Mouse (Mus musculus): Measurements from ENCODE around the gene Tnnt1. TPM values are rescaled to one million over a fixed set of nuclear protein-coding genes. Genes with fewer than 3 reads are reported as not detected.

Tnnt1 gene
- polyA plus RNA-seq, 1 experiment from 2014 or later, result 4.0 TPM

DNA sequence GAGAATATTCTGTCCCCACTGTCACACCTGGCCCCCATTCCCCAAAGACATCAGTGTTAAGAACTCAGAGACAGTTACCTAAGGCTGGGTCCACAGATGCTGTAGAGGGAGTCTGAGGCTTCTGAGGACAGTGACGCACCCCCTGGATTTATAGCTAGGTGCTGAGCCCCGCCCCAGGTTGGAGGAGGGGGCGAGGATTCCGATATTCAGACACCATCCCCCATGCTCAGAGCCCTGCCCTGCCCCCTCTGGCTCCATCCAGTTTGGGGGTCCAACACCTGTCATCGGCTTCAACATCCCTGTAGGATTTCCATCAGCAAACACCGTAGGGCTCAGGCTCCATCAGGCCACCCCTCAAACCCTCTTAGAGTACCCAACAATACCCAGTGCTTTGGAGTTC is 329 bp downstream of the Tnnt1 start:
- no peak overlapping the region for H3K4me3 ChIP-seq
- ATAC-seq (ENCODE audit: low FRiP score, low read depth), result no peak
- H3K9me3 ChIP-seq, result no peaks in the 10 kb centered on the region
- peaks cover 7% of the 10 kb centered on the region for H3K27me3 ChIP-seq
- H3K4me1 ChIP-seq (replicated peaks), result peaks cover 3% of the 10 kb centered on the region
- 68% methylated on average over 6 of the region's 6 CpGs for WGBS
- H3K36me3 ChIP-seq, result no peaks in the 10 kb centered on the region
- H3K4me2 ChIP-seq, result no peak overlapping the region
- H3K27ac ChIP-seq (replicated peaks), result no peak overlapping the region
- no peak overlapping the region for H3K9ac ChIP-seq

DNA sequence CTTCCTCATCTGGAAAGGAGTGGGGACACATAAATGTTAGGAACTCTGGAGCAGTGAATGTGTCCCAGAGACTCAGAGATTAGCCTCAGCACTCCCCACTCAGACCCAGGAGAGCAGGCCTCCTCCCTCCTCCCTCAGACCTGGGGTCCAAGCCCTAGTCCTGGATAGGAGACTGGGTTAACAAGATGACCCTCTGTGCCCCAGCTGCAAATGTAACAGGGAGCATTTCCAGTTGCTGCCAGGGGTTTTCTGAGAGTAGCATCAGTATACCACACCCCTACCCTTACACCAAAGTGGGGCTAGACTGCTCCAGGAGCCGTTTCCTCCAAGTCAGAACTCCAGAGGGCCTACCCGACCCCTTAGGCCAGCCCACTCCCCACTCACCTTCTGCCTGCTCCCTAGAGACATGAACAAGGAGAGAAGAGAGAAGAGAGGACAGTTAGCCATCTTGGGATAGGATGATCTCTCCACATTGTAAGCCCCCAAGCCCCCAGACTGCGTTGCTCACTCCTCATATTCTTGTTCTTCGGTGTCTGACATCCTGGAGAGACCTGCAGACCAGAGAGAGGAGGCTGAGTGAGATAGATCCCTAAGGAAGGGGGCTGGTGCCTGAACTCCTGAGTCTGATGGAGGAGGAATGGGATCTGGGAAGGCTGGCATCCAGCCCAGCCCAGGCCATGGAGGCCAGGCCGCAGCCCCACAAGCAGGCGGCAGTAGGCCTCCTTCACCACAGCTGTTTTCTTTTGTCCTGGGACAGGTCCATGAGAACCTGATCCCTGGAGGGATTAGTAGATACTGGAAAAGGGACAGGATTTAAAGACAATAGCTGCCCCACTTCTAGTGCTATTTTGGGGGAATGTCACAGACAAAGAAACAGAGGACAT is 2.1 kb downstream of the Tnnt1 start:
- no peak; the same call in 1 of the 2 replicates for ATAC-seq (ENCODE audit: low FRiP score, low read depth)

DNA sequence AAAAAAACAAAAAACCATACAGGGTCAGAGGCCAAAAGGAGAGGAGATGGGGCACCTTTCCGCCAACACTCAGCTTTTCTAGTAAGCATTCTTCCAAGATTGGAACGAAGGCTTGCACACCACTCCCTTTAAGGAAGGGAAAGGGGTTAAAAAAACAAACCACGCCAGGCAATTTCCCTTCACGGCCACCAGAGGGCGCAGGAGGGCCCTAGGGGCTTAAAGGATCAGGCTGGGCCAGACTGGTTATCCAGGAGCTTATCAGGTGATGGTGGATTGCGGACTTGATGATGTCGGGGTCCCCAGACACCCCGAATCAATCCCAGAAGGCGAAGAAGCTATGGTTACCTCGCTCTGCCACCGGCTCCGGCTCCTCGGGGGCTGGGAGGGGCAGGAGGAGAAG is 2.9 kb downstream of the Tnnt1 start:
- Histone ChIP-seq H3K4me3 (no peak overlapping the region), H3K36me3 (no peaks in the 10 kb centered on the region), H3K9me3 (no peaks in the 10 kb centered on the region), H3K4me2 (no peak overlapping the region), H3K27ac (replicated peaks) (no peak overlapping the region), H3K9ac (no peak overlapping the region), H3K27me3 (0 out of 2 replicates have a peak, but pooled peaks cover 5% of the 10 kb centered on the region), H3K4me1 (replicated peaks) (no peaks in the 10 kb centered on the region)
- ATAC-seq (ENCODE audit: low FRiP score, low read depth), result no peak
- 31% methylated on average over 13 of the region's 13 CpGs for WGBS

More for the DNA sequence above, 2.1 kb downstream of the Tnnt1 start:
- Histone ChIP-seq H3K4me1 (replicated peaks) (no peaks in the 10 kb centered on the region), H3K9me3 (no peaks in the 10 kb centered on the region), H3K36me3 (no peaks in the 10 kb centered on the region), H3K9ac (no peak overlapping the region), H3K27me3 (no peaks in the 10 kb centered on the region), H3K27ac (replicated peaks) (no peak overlapping the region), H3K4me3 (no peak overlapping the region), H3K4me2 (no peak overlapping the region)
- 58% methylated on average over 6 of the region's 6 CpGs for WGBS

DNA sequence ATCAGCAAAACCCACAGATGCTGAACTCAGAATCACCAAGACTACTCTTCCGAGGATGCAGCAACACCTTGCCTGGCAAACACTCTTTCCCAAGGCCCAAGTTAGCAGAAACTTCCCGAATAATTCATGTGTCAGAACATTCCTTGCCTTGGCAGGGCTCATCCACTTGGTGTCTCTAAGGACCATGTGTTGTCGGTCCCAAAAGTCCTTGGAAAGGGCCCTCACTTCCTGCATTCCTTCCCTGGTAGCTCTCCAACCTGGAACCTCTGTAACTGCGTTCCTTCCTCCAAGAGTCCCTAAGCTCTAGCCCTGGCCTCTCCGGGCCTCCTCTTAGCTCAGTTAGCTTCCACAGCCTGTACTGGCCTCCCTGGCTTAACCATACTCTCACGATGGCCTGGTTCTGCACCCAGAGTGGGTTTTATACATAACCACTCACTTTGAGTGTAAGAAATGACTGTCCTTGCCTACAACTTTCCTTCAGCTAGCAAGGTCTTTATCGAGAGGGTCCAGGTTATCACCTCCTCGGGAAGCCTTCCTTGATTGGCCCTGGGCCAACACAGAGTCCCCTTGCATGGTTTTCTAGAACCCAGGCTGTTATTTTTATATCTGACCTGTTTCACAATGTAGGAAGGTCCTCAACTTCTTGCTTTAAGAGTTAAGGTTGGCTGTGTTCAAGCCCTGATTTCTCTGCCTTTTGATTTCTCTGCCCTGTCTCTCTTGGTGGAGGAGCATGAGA is 4.5 kb downstream of the Tnnt1 start:
- Histone ChIP-seq H3K9ac (no peak overlapping the region), H3K27ac (replicated peaks) (no peak overlapping the region), H3K4me1 (replicated peaks) (no peaks in the 10 kb centered on the region), H3K36me3 (no peaks in the 10 kb centered on the region), H3K27me3 (0 out of 2 replicates have a peak, but pooled peaks cover 5% of the 10 kb centered on the region), H3K4me3 (no peak overlapping the region), H3K4me2 (no peak overlapping the region), H3K9me3 (no peaks in the 10 kb centered on the region)
- no peak for ATAC-seq (ENCODE audit: low FRiP score, low read depth)
- 78% methylated on average over 8 of the region's 8 CpGs for WGBS

DNA sequence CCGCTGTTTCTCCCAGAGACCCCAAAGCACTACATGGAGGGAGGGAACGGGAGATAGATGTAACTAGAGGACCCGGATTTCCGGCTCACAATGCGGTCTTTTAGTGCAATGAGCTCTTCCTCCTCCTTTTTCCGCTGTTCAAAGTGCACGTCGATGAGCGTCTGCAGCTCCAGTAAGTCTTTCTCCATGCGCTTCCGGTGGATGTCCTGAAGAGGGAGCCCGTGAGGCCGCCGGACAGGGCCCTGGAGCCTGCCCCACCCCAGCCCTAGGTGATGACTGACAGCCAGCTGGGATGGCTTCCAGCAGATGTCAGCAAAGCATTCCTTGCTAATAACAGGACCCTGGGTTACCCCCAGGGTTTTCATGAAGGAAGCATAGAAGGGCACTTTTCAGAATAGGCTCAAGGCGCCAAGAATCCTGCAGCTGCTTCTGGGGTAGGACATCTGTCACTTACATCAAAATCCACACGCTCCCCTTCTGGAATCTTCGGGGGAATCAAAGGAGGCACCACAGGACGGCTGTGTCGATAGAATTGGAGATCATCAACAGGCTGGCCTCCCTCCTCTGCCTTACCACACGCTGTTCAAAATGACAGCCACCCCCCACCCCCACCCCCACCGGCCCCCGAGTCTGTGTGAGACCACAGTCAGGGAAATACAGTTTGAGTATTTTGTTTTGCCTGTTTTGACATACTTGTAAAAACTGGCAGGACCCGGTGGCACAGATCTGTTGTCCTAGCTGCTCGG is 6.1 kb downstream of the Tnnt1 start:
- H3K4me1 ChIP-seq (replicated peaks), result no peaks in the 10 kb centered on the region
- H3K4me2 ChIP-seq, result peak overlapping the region; percentile 20
- WGBS, result 13% methylated on average over 24 of the region's 24 CpGs
- 0 out of 2 replicates have a peak, but pooled peaks cover 5% of the 10 kb centered on the region for H3K27me3 ChIP-seq
- no peak overlapping the region for H3K4me3 ChIP-seq
- no peak overlapping the region for H3K9ac ChIP-seq
- H3K36me3 ChIP-seq, result no peaks in the 10 kb centered on the region
- peak; percentile 44 for ATAC-seq (ENCODE audit: low FRiP score, low read depth)
- H3K27ac ChIP-seq (replicated peaks), result no peak overlapping the region
- H3K9me3 ChIP-seq, result no peaks in the 10 kb centered on the region

DNA sequence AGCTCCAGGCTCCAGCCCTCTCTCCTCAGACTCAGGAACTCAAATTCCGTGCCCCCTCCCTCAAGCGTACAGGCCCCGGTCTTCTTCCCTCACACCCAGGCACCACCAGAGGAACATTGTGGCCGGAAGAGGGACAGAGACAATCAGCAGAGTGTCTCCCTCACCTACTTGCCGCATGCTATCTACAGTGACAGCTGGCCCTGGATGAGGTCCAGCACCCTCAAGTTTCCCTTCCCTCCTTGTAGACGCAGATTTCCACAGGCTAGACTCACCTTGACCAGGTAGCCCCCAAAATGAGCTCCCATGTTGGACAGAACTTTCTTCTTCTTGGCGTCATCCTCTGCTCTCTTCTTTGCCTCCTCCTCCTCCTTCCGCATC is 7.5 kb downstream of the Tnnt1 start:
- ATAC-seq (ENCODE audit: low FRiP score, low read depth), result no peak
- H3K4me3 ChIP-seq, result no peak overlapping the region
- H3K4me2 ChIP-seq, result no peak overlapping the region
- H3K27ac ChIP-seq (replicated peaks), result no peak overlapping the region
- H3K4me1 ChIP-seq (replicated peaks), result no peaks in the 10 kb centered on the region
- H3K9ac ChIP-seq, result no peak overlapping the region
- no peaks in the 10 kb centered on the region for H3K9me3 ChIP-seq
- WGBS, result 91% methylated on average over 8 of the region's 8 CpGs
- H3K27me3 ChIP-seq, result 0 out of 2 replicates have a peak, but pooled peaks cover 5% of the 10 kb centered on the region
- no peaks in the 10 kb centered on the region for H3K36me3 ChIP-seq

DNA sequence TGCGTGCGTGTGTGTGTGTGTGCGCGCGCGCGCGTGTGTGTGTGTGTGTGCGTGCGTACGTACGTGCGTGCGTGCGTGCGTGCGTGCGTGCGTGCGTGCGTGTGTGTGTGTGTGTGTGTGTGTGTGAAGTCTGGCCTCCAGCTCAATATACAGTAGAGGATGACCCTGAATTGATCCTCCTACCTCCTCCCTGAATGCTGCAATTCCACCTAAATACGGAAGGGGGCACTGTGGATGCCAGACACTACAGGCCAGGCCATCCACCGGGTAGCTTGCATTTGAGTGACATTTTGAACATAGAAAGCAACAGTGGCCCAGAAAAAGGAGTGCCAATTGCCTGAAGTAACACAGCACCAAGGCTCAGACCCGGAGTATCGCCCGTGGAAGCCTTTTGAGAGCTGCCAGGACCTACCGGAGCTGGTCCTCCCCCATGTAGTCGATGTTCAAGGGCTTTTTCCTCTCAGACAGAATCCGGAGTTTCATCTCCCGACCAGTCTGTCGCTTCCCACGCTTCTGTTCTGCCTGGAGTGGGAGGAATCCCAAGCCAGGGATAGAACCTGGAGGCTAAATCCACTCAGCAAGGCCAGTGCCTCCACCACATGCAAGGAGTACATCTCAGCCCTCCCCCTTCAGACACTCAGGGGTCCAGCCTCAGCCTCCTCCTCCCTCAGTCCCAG is 8.0 kb downstream of the Tnnt1 start:
- Histone ChIP-seq H3K4me2 (no peak overlapping the region), H3K9me3 (no peaks in the 10 kb centered on the region), H3K4me1 (replicated peaks) (no peaks in the 10 kb centered on the region), H3K4me3 (no peak overlapping the region), H3K27ac (replicated peaks) (no peak overlapping the region), H3K27me3 (0 out of 2 replicates have a peak, but pooled peaks cover 5% of the 10 kb centered on the region), H3K36me3 (no peaks in the 10 kb centered on the region), H3K9ac (no peak overlapping the region)
- no peak for ATAC-seq (ENCODE audit: low FRiP score, low read depth)
- WGBS, result 68% methylated on average over 32 of the region's 32 CpGs

DNA sequence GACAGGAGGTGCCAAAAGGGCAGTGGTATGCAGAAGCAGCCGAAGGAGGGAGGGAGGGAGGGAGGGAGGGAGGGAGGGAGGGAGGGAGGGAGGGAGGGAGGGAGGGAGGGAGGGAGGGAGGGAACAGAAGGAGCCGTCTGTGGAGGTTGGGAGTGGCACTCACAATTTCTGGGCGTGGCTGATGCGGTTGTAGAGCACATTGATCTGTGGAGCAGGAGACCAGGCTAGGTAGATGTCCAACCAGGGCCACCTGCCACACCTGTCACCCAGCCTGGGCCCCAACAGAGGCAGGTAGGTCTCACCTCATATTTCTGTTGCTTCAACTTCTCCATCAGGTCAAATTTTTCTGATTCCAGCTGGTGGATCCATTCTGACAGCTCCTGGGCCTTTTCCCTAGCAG is 9.0 kb downstream of the Tnnt1 start:
- WGBS, result 72% methylated on average over 3 of the region's 4 CpGs
- Histone ChIP-seq H3K36me3 (no peaks in the 10 kb centered on the region), H3K4me3 (no peak overlapping the region), H3K9ac (no peak overlapping the region), H3K9me3 (no peaks in the 10 kb centered on the region), H3K4me1 (replicated peaks) (peaks cover 6% of the 10 kb centered on the region), H3K27ac (replicated peaks) (no peak overlapping the region), H3K27me3 (0 out of 2 replicates have a peak, but pooled peaks cover 5% of the 10 kb centered on the region), H3K4me2 (no peak overlapping the region)
- ATAC-seq (ENCODE audit: low FRiP score, low read depth), result no peak

DNA sequence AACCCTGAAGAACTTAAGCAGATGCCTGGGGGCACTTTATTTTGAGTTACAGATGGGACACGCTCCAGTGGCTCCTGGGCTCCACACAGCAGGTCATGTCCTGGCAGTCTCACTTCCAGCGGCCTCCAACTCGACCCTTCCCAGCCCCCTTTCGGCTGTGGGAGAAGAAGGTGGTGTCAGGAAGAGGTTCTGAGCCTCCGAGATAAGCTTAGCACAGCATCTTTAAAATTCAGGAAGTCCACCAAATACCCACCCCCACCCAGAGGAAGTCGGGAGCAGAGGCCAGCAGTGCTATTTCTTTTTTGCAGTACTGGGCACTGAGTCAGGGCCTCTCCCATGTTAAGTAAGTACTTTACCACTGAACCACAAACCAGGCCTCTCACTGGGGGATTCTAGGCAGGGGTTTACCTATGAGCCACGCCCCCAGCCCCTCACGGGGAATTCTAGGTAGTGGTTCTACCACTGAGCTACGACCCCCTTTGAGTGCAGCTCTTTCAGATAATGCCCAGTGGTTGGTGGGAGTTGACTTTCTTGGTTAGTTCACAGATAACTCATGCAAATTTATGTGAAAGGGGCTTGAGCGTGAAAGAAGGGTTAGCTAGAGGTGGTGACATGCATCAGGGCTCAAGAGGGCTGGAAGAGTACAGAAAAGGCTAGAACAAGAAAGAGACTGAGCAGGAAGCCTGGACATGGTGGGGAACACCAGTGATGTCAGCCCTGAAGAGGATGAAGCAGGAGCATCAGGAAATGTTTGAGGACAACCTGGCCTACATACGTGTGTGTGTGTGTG is 11.3 kb downstream of the Tnnt1 start:
- H3K27me3 ChIP-seq, result 0 out of 2 replicates have a peak, but pooled peaks cover 5% of the 10 kb centered on the region
- no peaks in the 10 kb centered on the region for H3K9me3 ChIP-seq
- H3K27ac ChIP-seq (replicated peaks), result no peak overlapping the region
- H3K36me3 ChIP-seq, result no peaks in the 10 kb centered on the region
- ATAC-seq (ENCODE audit: low FRiP score, low read depth), result no peak
- no peak overlapping the region for H3K4me2 ChIP-seq
- H3K4me3 ChIP-seq, result no peak overlapping the region
- 61% methylated on average over 11 of the region's 11 CpGs for WGBS
- no peak overlapping the region for H3K9ac ChIP-seq
- peaks cover 19% of the 10 kb centered on the region for H3K4me1 ChIP-seq (replicated peaks)

DNA sequence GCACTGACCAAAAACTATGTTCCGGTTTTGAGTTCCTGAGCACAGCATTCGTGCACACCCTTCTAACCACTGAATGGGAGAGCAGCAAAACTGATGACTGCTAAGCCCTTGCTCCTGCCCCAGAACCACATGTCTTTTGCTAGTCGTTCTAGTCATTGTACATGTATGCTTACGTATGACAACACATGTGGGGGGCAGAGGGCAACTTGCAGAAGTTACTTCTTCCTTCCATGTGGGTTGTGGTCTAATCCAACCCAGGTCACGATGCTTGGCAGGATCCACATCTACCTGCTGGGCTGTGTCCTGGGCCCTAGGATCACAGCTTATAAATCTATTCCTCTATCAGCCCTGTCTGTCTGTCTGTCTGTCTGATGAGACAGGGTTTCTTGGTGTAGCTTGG is 12.3 kb downstream of the Tnnt1 start:
- H3K9me3 ChIP-seq, result no peaks in the 10 kb centered on the region
- H3K4me1 ChIP-seq (replicated peaks), result peaks cover 28% of the 10 kb centered on the region
- no peak overlapping the region for H3K27ac ChIP-seq (replicated peaks)
- H3K9ac ChIP-seq, result no peak overlapping the region
- H3K27me3 ChIP-seq, result 0 out of 2 replicates have a peak, but pooled peaks cover 3% of the 10 kb centered on the region
- WGBS, result 88% methylated on average over 5 of the region's 5 CpGs
- no peaks in the 10 kb centered on the region for H3K36me3 ChIP-seq
- no peak overlapping the region for H3K4me2 ChIP-seq
- H3K4me3 ChIP-seq, result no peak overlapping the region
- ATAC-seq (ENCODE audit: low FRiP score, low read depth), result no peak

DNA sequence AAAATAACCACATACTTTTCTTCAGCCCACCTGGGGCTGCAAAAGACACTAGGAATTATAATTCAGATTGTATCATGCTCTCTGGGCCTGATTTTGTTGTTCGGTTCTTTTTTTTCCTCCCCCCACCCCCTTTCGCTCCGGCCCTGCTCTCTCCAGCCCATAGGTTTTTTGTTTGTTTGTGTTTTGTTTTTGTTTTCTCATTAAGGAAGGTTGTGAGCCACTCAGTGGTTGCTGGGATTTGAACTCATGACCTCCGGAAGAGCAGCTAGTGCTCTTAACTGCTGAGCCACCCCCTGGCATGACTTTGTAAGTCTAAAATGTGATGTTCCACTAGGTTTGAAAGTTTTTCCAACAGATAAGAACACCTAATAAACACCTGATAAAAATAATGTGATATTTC is 13.1 kb downstream of the Tnnt1 start:
- ATAC-seq (ENCODE audit: low FRiP score, low read depth), result no peak
- peak overlapping the region; percentile 64; the same call in 1 of the 2 replicates for H3K4me2 ChIP-seq

More for the DNA sequence above, 13.1 kb downstream of the Tnnt1 start:
- Histone ChIP-seq H3K27me3 (no peaks in the 10 kb centered on the region), H3K9me3 (no peaks in the 10 kb centered on the region), H3K4me1 (replicated peaks) (peaks cover 36% of the 10 kb centered on the region), H3K9ac (no peak overlapping the region), H3K36me3 (no peaks in the 10 kb centered on the region), H3K4me3 (no peak overlapping the region), H3K27ac (replicated peaks) (no peak overlapping the region)
- 77% methylated on average over 4 of the region's 4 CpGs for WGBS

Data from hindbrain, embryonic 15.5 days (tissue).